ENCODE assay signal across 23 mouse cellular contexts in the genomic region with DNA sequence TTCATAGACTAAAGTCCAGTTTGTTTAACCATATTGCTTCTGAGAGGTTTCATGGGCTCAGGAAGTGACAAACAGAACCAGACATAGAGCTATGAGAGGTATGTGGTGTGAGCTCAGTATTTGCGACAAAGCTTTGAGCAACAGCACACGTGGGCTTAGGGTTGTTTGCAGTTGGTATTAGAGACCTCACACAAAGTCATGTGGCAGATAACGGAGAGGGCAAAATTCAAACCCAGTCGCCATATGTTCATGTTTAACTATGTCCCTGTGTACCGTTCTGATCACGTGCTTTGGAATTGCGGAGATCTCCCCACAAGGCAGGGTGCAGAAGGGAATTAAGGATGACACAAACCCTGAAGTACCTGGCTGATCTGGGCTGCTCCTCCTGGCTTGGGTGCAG. TPM values are rescaled to one million over a fixed set of nuclear protein-coding genes. Genes with fewer than 3 reads are reported as not detected.
DNase-seq lines count a peak whose midpoint lies in the region; ATAC-seq and TF ChIP-seq lines count a peak whose summit lies in the region.
"Had no signal": no experiment of that assay in that cellular context is flagged by ENCODE, and none has a peak within 500 bp of the region (broad histone marks: within the 10 kb centered on the region; RNA-seq: fewer than 3 reads in every experiment).

No protein-coding gene starts in this region.

- H3K4me2 ChIP-seq in intestine, embryonic 15.5 days (replicated peaks) = no peak overlapping the region
- H3K4me2 ChIP-seq in intestine, embryonic 16.5 days (ENCODE audit: low read depth, low read length) = no peak overlapping the region
- H3K4me2 ChIP-seq in liver, postnatal 0 days (ENCODE audit: low read depth, low read length) = no peak overlapping the region
- no peak overlapping the region for H3K4me2 ChIP-seq in stomach, postnatal 0 days (replicated peaks; ENCODE audit: low read depth)
- H3K4me2 ChIP-seq: embryonic facial prominence, embryonic 12.5 days; forebrain, embryonic 15.5 days; heart, embryonic 11.5 days; heart, embryonic 15.5 days; hindbrain, embryonic 14.5 days had no signal

- WGBS in intestine, embryonic 15.5 days = 68% methylated on average over 7 of the region's 7 CpGs
- WGBS in intestine, embryonic 16.5 days = 50% methylated on average over 7 of the region's 7 CpGs
- 58% methylated on average over 7 of the region's 7 CpGs for WGBS in liver, postnatal 0 days (ENCODE audit: insufficient replicate concordance)
- 48% methylated on average over 7 of the region's 7 CpGs for WGBS in stomach, postnatal 0 days

- no peaks in the 10 kb centered on the region for H3K4me1 ChIP-seq in intestine, embryonic 15.5 days (replicated peaks)
- no peaks in the 10 kb centered on the region for H3K4me1 ChIP-seq in intestine, embryonic 16.5 days (ENCODE audit: control insufficient read depth, insufficient read depth, low read length)
- H3K4me1 ChIP-seq in liver, postnatal 0 days (ENCODE audit: insufficient read depth) = peaks cover 15% of the 10 kb centered on the region; the same call in 1 of the 2 replicates
- no peaks in the 10 kb centered on the region for H3K4me1 ChIP-seq in stomach, postnatal 0 days (replicated peaks; ENCODE audit: control insufficient read depth, insufficient read depth)
- H3K4me1 ChIP-seq: embryonic facial prominence, embryonic 12.5 days; forebrain, embryonic 15.5 days; heart, embryonic 15.5 days had no signal

- H3K9me3 ChIP-seq in intestine, embryonic 15.5 days = no peaks in the 10 kb centered on the region
- H3K9me3 ChIP-seq in intestine, embryonic 16.5 days (ENCODE audit: control insufficient read depth, low read length) = no peaks in the 10 kb centered on the region
- no peaks in the 10 kb centered on the region for H3K9me3 ChIP-seq in liver, postnatal 0 days (ENCODE audit: low read length)
- no peaks in the 10 kb centered on the region for H3K9me3 ChIP-seq in stomach, postnatal 0 days (ENCODE audit: control insufficient read depth, low read length)
- H3K9me3 ChIP-seq: embryonic facial prominence, embryonic 12.5 days; forebrain, embryonic 15.5 days; heart, embryonic 15.5 days had no signal

- no peak for TF ChIP-seq CTCF in liver, postnatal 0 days (IDR thresholded peaks at IDR 0.05; ENCODE audit: low read depth)
- TF ChIP-seq CTCF in stomach, postnatal 0 days (IDR thresholded peaks at IDR 0.05; ENCODE audit: low read depth) = no peak

- H3K9ac ChIP-seq in intestine, embryonic 15.5 days = no peak overlapping the region
- no peak overlapping the region for H3K9ac ChIP-seq in intestine, embryonic 16.5 days (ENCODE audit: low read depth, low read length)
- no peak overlapping the region for H3K9ac ChIP-seq in liver, postnatal 0 days (replicated peaks)
- no peak overlapping the region for H3K9ac ChIP-seq in stomach, postnatal 0 days (ENCODE audit: low read length)
- H3K9ac ChIP-seq: embryonic facial prominence, embryonic 12.5 days; forebrain, embryonic 15.5 days; heart, embryonic 15.5 days; hindbrain, embryonic 14.5 days had no signal

- TF ChIP-seq EP300 in liver, postnatal 0 days (IDR thresholded peaks at IDR 0.05; ENCODE audit: low read depth) = peak; percentile 66
- no peak for TF ChIP-seq EP300 in stomach, postnatal 0 days (optimal IDR thresholded peaks at IDR 0.05)

- no peak for DNase-seq in liver, postnatal 0 days
- peak; percentile 24 for DNase-seq in stomach, postnatal 0 days (ENCODE audit: low spot score)
- DNase-seq in layer of hippocampus, adult 9-10 months (ENCODE audit: low spot score) = no peak
- no peak for DNase-seq in neural tube, embryonic 10.5 days (ENCODE audit: extremely low spot score, low spot score)
- no peak for DNase-seq in frontal cortex, adult 2 months (ENCODE audit: extremely low spot score in 1 of 2, low spot score in 1 of 2)
- DNase-seq: adrenal gland, adult 2 months; adrenal gland, postnatal 25 days; cerebellum, adult 11 months; cerebellum, adult 8-10 months; cerebellum, postnatal 14 days; gastrocnemius, postnatal 14 days; heart, adult 2 months; heart, postnatal 14 days had no signal

- ATAC-seq in intestine, embryonic 15.5 days = peak; percentile 78
- ATAC-seq in intestine, embryonic 16.5 days = peak; percentile 86
- peak; percentile 85 for ATAC-seq in liver, postnatal 0 days
- ATAC-seq in stomach, postnatal 0 days (ENCODE audit: low FRiP score, low TSS enrichment) = peak; percentile 78
- ATAC-seq: forebrain, embryonic 15.5 days had no signal

- H3K27me3 ChIP-seq in intestine, embryonic 15.5 days (replicated peaks) = no peaks in the 10 kb centered on the region
- no peaks in the 10 kb centered on the region for H3K27me3 ChIP-seq in intestine, embryonic 16.5 days (replicated peaks; ENCODE audit: control insufficient read depth, insufficient read depth, low read length)
- no peaks in the 10 kb centered on the region for H3K27me3 ChIP-seq in liver, postnatal 0 days (ENCODE audit: insufficient read depth, low read length)
- no peaks in the 10 kb centered on the region for H3K27me3 ChIP-seq in stomach, postnatal 0 days (ENCODE audit: control insufficient read depth, insufficient read depth, low read length)
- H3K27me3 ChIP-seq: embryonic facial prominence, embryonic 12.5 days; forebrain, embryonic 15.5 days; heart, embryonic 15.5 days had no signal

- H3K27ac ChIP-seq in intestine, embryonic 15.5 days = no peak overlapping the region
- no peak overlapping the region for H3K27ac ChIP-seq in intestine, embryonic 16.5 days (ENCODE audit: low read length)
- H3K27ac ChIP-seq in liver, postnatal 0 days (ENCODE audit: low read depth) = peak overlapping the region; percentile 75
- H3K27ac ChIP-seq in stomach, postnatal 0 days (replicated peaks) = no peak overlapping the region
- H3K27ac ChIP-seq: embryonic facial prominence, embryonic 12.5 days; forebrain, embryonic 15.5 days; heart, adult 2 months; heart, embryonic 15.5 days; hindbrain, embryonic 14.5 days had no signal

- no peak overlapping the region for H3K4me3 ChIP-seq in intestine, embryonic 15.5 days (replicated peaks)
- no peak overlapping the region for H3K4me3 ChIP-seq in intestine, embryonic 16.5 days (ENCODE audit: low read length)
- H3K4me3 ChIP-seq in liver, postnatal 0 days (ENCODE audit: low read depth, low read length) = no peak overlapping the region
- no peak overlapping the region for H3K4me3 ChIP-seq in stomach, postnatal 0 days (ENCODE audit: low read depth, low read length)
- H3K4me3 ChIP-seq: embryonic facial prominence, embryonic 12.5 days; forebrain, embryonic 15.5 days; heart, adult 2 months; heart, embryonic 15.5 days had no signal

- H3K36me3 ChIP-seq in intestine, embryonic 15.5 days = no peaks in the 10 kb centered on the region
- H3K36me3 ChIP-seq in intestine, embryonic 16.5 days (ENCODE audit: control insufficient read depth, insufficient read depth, low read length) = no peaks in the 10 kb centered on the region
- H3K36me3 ChIP-seq in liver, postnatal 0 days (replicated peaks; ENCODE audit: insufficient read depth, low read length) = no peaks in the 10 kb centered on the region
- no peaks in the 10 kb centered on the region for H3K36me3 ChIP-seq in stomach, postnatal 0 days (ENCODE audit: control insufficient read depth, insufficient read depth, low read length)
- H3K36me3 ChIP-seq: embryonic facial prominence, embryonic 12.5 days; forebrain, embryonic 15.5 days; heart, embryonic 15.5 days had no signal

RNA-seq across cellular contexts. Expression of gene Afp, which starts 2.2 kb away (rescaled TPM):
- polyA plus RNA-seq in intestine, embryonic 15.5 days (2015; fragmentation: Nextera tagmentation; extraction: Ambion mirVana) = 175 and 235 TPM in 2 replicates
- 221 and 328 TPM in 2 replicates for polyA plus RNA-seq in intestine, embryonic 16.5 days (2015; fragmentation: Nextera tagmentation; extraction: Ambion mirVana)
- 11,303 and 11,922 TPM in 2 replicates for polyA plus RNA-seq in liver, postnatal 0 days (2015; fragmentation: Nextera tagmentation; extraction: Ambion mirVana)
- polyA plus RNA-seq in stomach, postnatal 0 days (2015; fragmentation: Nextera tagmentation; extraction: Ambion mirVana) = 25.1 and 56.2 TPM in 2 replicates
- polyA plus RNA-seq in frontal cortex, adult 2 months (2012; rRNA removed) = 3.4 and 10.5 TPM in 2 replicates
- polyA plus RNA-seq: adrenal gland, adult 2 months; forebrain, embryonic 15.5 days; heart, adult 2 months had no signal

RNA-seq across cellular contexts. Expression of gene Alb, which starts 27.6 kb away (rescaled TPM):
- polyA plus RNA-seq in intestine, embryonic 15.5 days (2015; fragmentation: Nextera tagmentation; extraction: Ambion mirVana) = 51.4 and 80.7 TPM in 2 replicates
- 40.3 and 106 TPM in 2 replicates for polyA plus RNA-seq in intestine, embryonic 16.5 days (2015; fragmentation: Nextera tagmentation; extraction: Ambion mirVana)
- 15,780 and 16,843 TPM in 2 replicates for polyA plus RNA-seq in liver, postnatal 0 days (2015; fragmentation: Nextera tagmentation; extraction: Ambion mirVana)
- polyA plus RNA-seq in stomach, postnatal 0 days (2015; fragmentation: Nextera tagmentation; extraction: Ambion mirVana) = 23.6 and 39.8 TPM in 2 replicates
- polyA plus RNA-seq in frontal cortex, adult 2 months (2012; rRNA removed) = 0.08 and 2.3 TPM in 2 replicates
- polyA plus RNA-seq: forebrain, embryonic 11.5 days; forebrain, embryonic 15.5 days; hindbrain, embryonic 14.5 days had no signal

RNA-seq across cellular contexts. Expression of gene Afm, which starts 30.4 kb away (rescaled TPM):
- polyA plus RNA-seq in intestine, embryonic 15.5 days (2015; fragmentation: Nextera tagmentation; extraction: Ambion mirVana) = 9.4 and 10.7 TPM in 2 replicates
- 11.9 and 13.5 TPM in 2 replicates for polyA plus RNA-seq in intestine, embryonic 16.5 days (2015; fragmentation: Nextera tagmentation; extraction: Ambion mirVana)
- 54.6 and 56.0 TPM in 2 replicates for polyA plus RNA-seq in liver, postnatal 0 days (2015; fragmentation: Nextera tagmentation; extraction: Ambion mirVana)
- 2.2 and 2.3 TPM in 2 replicates for polyA plus RNA-seq in stomach, postnatal 0 days (2015; fragmentation: Nextera tagmentation; extraction: Ambion mirVana)
- not detected in 2 replicates for polyA plus RNA-seq in frontal cortex, adult 2 months (2012; rRNA removed)
- polyA plus RNA-seq: adrenal gland, adult 2 months; brain, embryonic 14.5 days; cortical plate, adult 2 months; embryonic facial prominence, embryonic 12.5 days; forebrain, embryonic 11.5 days; forebrain, embryonic 15.5 days; heart, adult 2 months; heart, embryonic 11.5 days; heart, embryonic 15.5 days; hindbrain, embryonic 14.5 days had no signal

Comparison
In these comparisons a context has a peak if more than half of its experiments do, and no peak if none do; other contexts are left out.
1. RNA of gene Afp, which starts 2.2 kb away (polyA plus RNA-seq): 11,303 to 11,922 TPM in liver, postnatal 0 days; 221 to 328 TPM in intestine, embryonic 16.5 days, 175 to 235 TPM in intestine, embryonic 15.5 days, 25.1 to 56.2 TPM in stomach, postnatal 0 days and 3.4 to 10.5 TPM in frontal cortex, adult 2 months; every median in the first group is over 10 times any median in the second.
2. RNA of gene Alb, which starts 27.6 kb away (polyA plus RNA-seq): 15,780 to 16,843 TPM in liver, postnatal 0 days; 40.3 to 106 TPM in intestine, embryonic 16.5 days, 51.4 to 80.7 TPM in intestine, embryonic 15.5 days, 23.6 to 39.8 TPM in stomach, postnatal 0 days and 0.08 to 2.3 TPM in frontal cortex, adult 2 months; every median in the first group is over 100 times any median in the second.
3. Peak in every context shown above with its lines, with median percentiles within 50 percentile points of each other: ATAC-seq.